Mouse (Mus musculus): ENCODE measurements around the gene Zfp36l2. TPM values are rescaled to one million over a fixed set of nuclear protein-coding genes. Genes with fewer than 3 reads are reported as not detected.

Gene Zfp36l2
- total and polyA plus RNA-seq, 3 experiments, result 8.9 to 24.2 (median 9.0) TPM

DNA sequence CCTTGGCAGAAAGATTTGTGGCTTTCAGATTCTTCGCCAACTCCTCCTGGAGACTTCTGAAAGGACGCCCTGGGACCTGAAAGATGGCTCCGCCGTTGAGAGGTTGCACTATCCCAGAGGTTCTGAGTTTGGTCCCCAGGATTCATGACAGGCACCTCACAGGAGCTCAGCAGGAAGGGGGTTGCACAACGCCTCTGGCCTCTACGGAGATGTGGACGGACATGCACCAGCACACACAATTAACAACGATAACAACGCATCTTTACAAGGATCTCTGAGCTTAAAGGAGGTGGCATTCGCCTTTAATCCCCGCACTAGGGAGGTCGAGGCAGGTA lies 29.3 kb downstream of the Zfp36l2 start:
- peaks cover 3% of the 10 kb centered on the region for H3K27me3 ChIP-seq (replicated peaks)
- H3K27ac ChIP-seq (ENCODE audit: insufficient read depth, low read depth), result no peak overlapping the region
- dilution Hi-C loops (cut with MboI; ENCODE audit: extremely low pct_ligation_motif_present, extremely low pct_unique_long_range_greater_than_20kb, low sequenced_read_pairs), result no loop called here
- H3K9me3 ChIP-seq (replicated peaks; ENCODE audit: low read length), result no peaks in the 10 kb centered on the region
- no peak for DNase-seq (ENCODE audit: extremely low read depth)
- H3K4me3 ChIP-seq (replicated peaks in 1 of 3; ENCODE audit: low read depth in 2 of 3, low read length in 2 of 3, poor library complexity in 1 of 3), result no peak overlapping the region
- no peaks in the 10 kb centered on the region for H3K79me2 ChIP-seq (replicated peaks; ENCODE audit: control insufficient read depth, extremely low read depth, insufficient read depth, poor library complexity, severe bottlenecking)
- H3K36me3 ChIP-seq (replicated peaks in 1 of 2; ENCODE audit: control insufficient read depth in 1 of 2, insufficient read depth in 1 of 2, low read length in 1 of 2), result no peaks in the 10 kb centered on the region
- peaks cover 5 to 19% of the 10 kb centered on the region in 2 experiments; a peak in 2 of 4 replicates for H3K4me1 ChIP-seq (ENCODE audit: control insufficient read depth in 1 of 2, insufficient read depth in 2 of 2)
- no peak overlapping the region for H3K9ac ChIP-seq (ENCODE audit: insufficient read depth, low read depth)
- no peak for TF ChIP-seq ZNF384 (IDR thresholded peaks at IDR 0.05; ENCODE audit: low read depth, low read length)
- no peak for TF ChIP-seq MYC (IDR thresholded peaks at IDR 0.05; ENCODE audit: low read depth, low read length)
- no peak for TF ChIP-seq SIN3A (IDR thresholded peaks at IDR 0.05; ENCODE audit: low read length)
- no peak for TF ChIP-seq UBTF (IDR thresholded peaks at IDR 0.05; ENCODE audit: low read depth, low read length)
- no peak for TF ChIP-seq EP300 (IDR thresholded peaks at IDR 0.05; ENCODE audit: low read length)
- no peak for TF ChIP-seq ETS1 (conservative IDR thresholded peaks at IDR 0.05; ENCODE audit: low read depth, low read length)
- TF ChIP-seq USF2 (conservative IDR thresholded peaks at IDR 0.05; ENCODE audit: low read depth, low read length), result no peak
- no peak for TF ChIP-seq MXI1 (IDR thresholded peaks at IDR 0.05; ENCODE audit: low read depth, low read length)
- TF ChIP-seq GABPA (IDR thresholded peaks at IDR 0.05; ENCODE audit: insufficient replicate concordance, low read depth, low read length), result no peak
- no peak for TF ChIP-seq ZC3H11A (IDR thresholded peaks at IDR 0.05; ENCODE audit: low read depth, low read length)
- no peak for TF ChIP-seq HCFC1 (IDR thresholded peaks at IDR 0.05; ENCODE audit: low read depth, low read length)
- H3K4me2 ChIP-seq (ENCODE audit: insufficient read depth, low read depth, poor library complexity, severe bottlenecking), result no peak overlapping the region
- in situ Hi-C loops (cut with MboI; ENCODE audit: low pct_ligation_motif_present, low pct_unique_long_range_greater_than_20kb, low sequenced_read_pairs), result no loop called here

DNA sequence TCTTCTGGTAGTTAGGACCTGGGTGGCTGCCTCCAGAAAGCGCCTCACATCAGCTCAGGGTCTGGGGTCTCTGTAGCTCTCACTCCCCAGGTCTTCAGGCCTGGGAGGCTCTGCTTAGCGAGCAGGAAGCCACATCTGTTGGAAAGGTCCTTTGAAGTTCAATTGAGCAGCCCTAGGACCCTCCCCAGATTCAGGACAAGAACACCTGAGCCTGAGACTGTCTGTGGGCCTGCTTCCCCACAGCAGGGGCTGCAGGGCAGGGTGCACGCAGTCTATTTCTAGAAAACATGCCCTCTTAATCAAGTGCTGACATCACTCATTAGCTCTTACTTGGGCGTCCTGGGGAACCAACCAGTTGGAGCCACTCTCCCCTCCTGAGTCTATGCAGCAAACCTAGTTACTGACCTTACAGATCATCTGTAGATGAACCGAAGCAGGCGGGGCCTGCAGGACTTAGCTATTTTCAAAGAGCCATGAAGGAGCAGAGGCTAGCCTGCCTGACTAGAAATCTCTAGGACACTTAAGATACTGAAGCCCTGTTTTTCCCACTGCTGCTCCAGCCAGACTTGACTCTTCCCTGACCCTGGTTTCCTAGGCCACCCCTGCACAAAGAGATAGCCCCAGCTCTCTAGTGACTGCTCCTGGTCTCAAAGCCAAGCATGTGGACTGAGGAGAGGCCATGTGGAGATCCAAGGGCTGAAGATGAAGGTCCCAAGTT lies 29.8 kb downstream of the Zfp36l2 start:
- H3K27me3 ChIP-seq (replicated peaks), result peaks cover 3% of the 10 kb centered on the region
- in situ Hi-C loops (cut with MboI; ENCODE audit: low pct_ligation_motif_present, low pct_unique_long_range_greater_than_20kb, low sequenced_read_pairs) (no loop called here), dilution Hi-C loops (cut with MboI; ENCODE audit: extremely low pct_ligation_motif_present, extremely low pct_unique_long_range_greater_than_20kb, low sequenced_read_pairs) (no loop called here)
- no peak overlapping the region for H3K4me3 ChIP-seq (replicated peaks in 1 of 3; ENCODE audit: low read depth in 2 of 3, low read length in 2 of 3, poor library complexity in 1 of 3)
- H3K9ac ChIP-seq (ENCODE audit: insufficient read depth, low read depth), result no peak overlapping the region
- H3K27ac ChIP-seq (ENCODE audit: insufficient read depth, low read depth), result no peak overlapping the region
- no peak for DNase-seq (ENCODE audit: extremely low read depth)
- no peaks in the 10 kb centered on the region for H3K36me3 ChIP-seq (replicated peaks in 1 of 2; ENCODE audit: control insufficient read depth in 1 of 2, insufficient read depth in 1 of 2, low read length in 1 of 2)
- TF ChIP-seq USF1 (IDR thresholded peaks at IDR 0.05; ENCODE audit: low read depth, low read length) (no peak), JUND (conservative IDR thresholded peaks at IDR 0.05; ENCODE audit: low read depth, low read length) (no peak), HCFC1 (IDR thresholded peaks at IDR 0.05; ENCODE audit: low read depth, low read length) (no peak), KAT2A (IDR thresholded peaks at IDR 0.05; ENCODE audit: insufficient replicate concordance, low read length) (no peak), UBTF (IDR thresholded peaks at IDR 0.05; ENCODE audit: low read depth, low read length) (no peak), MYC (IDR thresholded peaks at IDR 0.05; ENCODE audit: low read depth, low read length) (no peak), ZNF384 (IDR thresholded peaks at IDR 0.05; ENCODE audit: low read depth, low read length) (no peak), JUN (IDR thresholded peaks at IDR 0.05; ENCODE audit: insufficient read depth, low read depth, low read length) (no peak), MEF2A (IDR thresholded peaks at IDR 0.05; ENCODE audit: borderline replicate concordance, low read depth, low read length) (no peak), ZC3H11A (IDR thresholded peaks at IDR 0.05; ENCODE audit: low read depth, low read length) (no peak), ZKSCAN1 (IDR thresholded peaks at IDR 0.05; ENCODE audit: borderline replicate concordance, low read depth, low read length) (no peak), E2F4 (IDR thresholded peaks at IDR 0.05; ENCODE audit: insufficient replicate concordance, low read depth, low read length) (no peak), SIN3A (IDR thresholded peaks at IDR 0.05; ENCODE audit: low read length) (no peak)
- no peaks in the 10 kb centered on the region for H3K79me2 ChIP-seq (replicated peaks; ENCODE audit: control insufficient read depth, extremely low read depth, insufficient read depth, poor library complexity, severe bottlenecking)
- no peaks in the 10 kb centered on the region for H3K9me3 ChIP-seq (replicated peaks; ENCODE audit: low read length)
- H3K4me1 ChIP-seq (ENCODE audit: control insufficient read depth in 1 of 2, insufficient read depth in 2 of 2), result peaks cover 2 to 15% of the 10 kb centered on the region in 2 experiments; a peak in 2 of 4 replicates
- no peak overlapping the region for H3K4me2 ChIP-seq (ENCODE audit: insufficient read depth, low read depth, poor library complexity, severe bottlenecking)
